Mouse (Mus musculus) kidney, postnatal 4 days (tissue): ENCODE measurements around the gene Ppp4c.

Experiments used
- DNase-seq, 2 experiments: peaks; one replicate each; pipeline ENCODE4 v3.0.0; 2021; ENCODE audit warnings: mixed read lengths in 2 of 2

The Ppp4c gene

DNA sequence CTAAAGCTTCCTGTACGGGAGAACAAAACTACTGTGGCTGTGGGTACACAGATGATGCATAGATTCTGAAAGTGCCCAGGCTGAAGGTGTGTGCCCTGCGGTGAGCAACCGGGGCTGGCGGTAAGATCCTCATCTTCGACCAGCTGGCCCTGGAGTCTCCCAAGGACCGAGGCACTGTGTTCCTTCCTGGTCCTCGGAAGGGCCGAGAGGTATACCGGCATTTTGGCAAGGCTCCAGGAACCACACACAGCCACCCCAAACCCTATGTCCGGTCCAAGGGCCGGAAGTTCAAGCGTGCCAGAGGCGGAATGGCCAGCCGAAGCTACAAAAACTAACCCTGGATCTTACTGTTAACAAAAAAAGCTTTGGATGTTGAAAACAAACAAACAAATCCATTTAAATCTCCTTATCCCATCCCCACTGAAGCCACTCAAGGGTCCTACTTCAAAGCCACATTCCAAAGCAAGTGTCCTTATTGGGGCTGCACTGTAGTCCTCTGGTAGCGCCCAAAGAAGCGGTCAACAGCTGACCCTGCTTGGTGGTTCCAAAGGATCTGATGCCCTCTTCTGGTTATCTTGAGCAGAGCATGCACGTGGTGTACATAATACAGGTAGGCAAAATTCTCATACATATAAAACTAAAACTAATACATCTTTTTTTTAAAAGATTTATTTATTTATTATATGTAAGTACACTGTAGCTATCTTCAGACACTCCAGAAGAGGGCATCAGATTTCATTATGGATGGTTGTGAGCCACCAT lies 42.5 kb downstream of the Ppp4c start:
- DNase-seq = no peak

DNA sequence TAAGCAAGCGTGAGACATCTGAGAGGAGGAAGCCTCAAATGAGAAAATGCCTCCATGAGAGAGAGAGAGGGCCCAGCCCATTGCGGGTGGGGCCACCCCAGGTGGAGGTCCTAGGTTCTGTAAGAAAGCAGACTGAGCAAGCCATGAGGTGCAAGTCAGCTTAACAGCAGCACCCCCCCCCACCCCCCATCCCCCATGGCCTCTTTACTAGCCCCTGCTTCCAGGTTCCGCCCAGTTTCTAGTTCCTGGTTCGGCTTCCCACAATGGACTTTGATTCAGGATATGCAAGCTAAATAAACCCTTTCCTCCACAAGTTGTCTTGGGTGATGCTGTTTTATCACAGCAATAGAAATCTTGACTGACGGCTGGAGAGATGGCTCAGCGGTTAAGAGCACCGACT lies 43.5 kb downstream of the Ppp4c start:
- no peak for DNase-seq

DNA sequence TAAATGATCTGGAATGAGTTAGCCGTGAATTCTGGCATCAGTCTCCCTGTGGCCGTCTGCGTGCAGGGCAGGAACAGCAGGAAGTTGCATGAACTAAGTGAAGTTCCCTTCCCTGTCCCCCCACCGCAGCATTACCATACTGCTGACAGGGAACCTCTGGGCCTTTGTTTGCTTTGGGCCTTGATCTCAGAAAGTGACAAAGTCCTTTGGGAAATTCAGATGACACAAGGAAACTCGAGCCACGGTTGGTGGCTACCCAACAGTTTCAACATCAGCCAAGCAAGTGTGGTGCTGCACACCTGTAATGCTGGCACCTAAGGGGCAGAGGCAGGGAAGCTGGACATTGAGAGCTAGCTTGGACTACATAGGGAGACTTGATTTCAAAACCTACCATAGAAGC lies 45.5 kb downstream of the Ppp4c start:
- DNase-seq = peak in 1 of 2 experiments; percentile 18

- DNase-seq = no peak
These were observed 46.2 kb downstream of the Ppp4c start for GRCm38 (mm10) chr7:126746066-126746465.

DNA sequence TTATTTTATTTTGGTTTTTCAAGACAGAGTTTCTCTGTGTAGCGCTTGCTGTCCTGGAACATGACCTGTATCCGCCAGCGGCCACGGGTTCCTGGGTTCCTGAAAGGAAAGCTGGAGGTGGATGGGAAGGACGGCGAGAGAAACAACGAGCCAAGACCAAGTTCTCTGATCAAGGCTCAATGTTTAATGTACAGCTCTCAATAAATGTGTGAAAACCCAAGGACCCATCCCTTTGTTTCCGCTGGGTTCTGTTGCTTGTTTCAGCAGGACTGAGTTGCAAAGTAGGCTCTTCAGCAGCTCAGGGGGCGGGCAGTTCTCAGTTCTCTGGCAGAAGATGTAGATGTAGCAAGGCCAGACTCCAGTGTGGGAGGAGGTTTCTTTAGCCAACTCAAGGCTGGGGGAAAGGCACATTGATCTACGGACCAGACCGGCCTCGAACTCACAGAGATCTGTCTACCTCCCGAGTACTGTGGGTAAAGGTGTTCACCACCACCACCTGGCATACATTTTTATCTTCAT lies 50.3 kb downstream of the Ppp4c start:
- DNase-seq = no peak

GRCm38 (mm10) chr7:126741452-126741851 lies 50.8 kb downstream of the Ppp4c start:
- DNase-seq = no peak

- DNase-seq = no peak
These were observed 51.3 kb downstream of the Ppp4c start for GRCm38 (mm10) chr7:126740977-126741376.

DNA sequence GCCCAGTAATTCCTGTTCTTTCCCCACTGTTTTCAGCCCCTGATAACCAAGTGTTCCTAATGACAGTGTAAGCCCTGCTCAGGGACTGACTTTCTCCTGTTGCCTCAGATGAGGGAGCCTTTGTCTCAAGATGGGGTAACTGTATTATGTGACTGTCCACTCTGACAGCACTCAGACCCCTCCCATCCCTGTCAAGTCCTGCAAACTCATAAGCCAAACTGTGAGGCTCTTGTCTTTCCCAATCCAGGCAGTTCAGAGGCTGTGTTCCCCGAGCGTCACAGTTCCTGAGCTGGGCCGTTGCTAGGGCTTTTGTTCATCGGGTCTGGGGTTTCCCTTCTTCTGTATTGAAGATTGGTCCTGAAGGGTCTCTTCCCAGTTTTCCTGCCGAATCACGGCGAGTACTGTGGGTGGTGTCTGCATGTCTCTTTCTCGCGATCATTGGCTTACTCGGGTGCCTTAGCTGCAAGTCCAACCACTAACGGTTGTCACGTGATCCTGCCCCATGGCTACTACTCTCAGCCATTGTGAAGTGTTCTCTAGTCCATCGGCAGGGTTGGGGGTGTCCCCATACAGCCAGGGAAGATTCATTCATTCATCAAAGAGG lies 52.1 kb downstream of the Ppp4c start:
- no peak for DNase-seq

DNA sequence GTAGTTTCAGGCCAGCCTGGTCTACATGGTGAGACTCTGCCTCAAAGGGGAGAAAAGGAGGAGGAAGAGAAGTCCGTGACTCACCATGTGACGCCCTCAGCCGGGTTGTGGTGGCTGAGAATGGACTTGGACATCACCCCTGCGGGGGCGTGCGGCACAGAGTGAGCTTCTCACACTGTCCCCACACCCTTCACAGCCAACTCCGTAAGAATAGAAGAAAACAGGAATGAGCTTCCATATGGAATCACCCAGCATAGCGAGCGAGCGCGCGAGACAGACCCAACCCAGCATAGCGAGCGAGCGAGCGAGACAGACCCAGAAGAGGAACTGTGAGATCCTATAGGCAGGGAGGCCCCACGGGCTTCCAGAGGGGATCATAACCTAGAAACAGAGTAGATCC lies 52.7 kb downstream of the Ppp4c start:
- no peak for DNase-seq

GRCm38 (mm10) chr7:126736122-126736521 lies 56.2 kb downstream of the Ppp4c start:
- no peak for DNase-seq
